Mouse (Mus musculus) hindlimb bud, embryonic 11.5 days (tissue): ENCODE data around the gene Dapp1.
"Not testable (repeated sequence)": the region's sequence is repeated elsewhere in the genome, so short reads cannot be mapped to it uniquely, and the experiment has no call there.

Source experiments
- DNase-seq: peaks from one replicate; pipeline ENCODE4 v3.0.0-alpha.2; 2012; ENCODE audit warnings: low read depth, low spot score; ENCODE audit errors: extremely low spot score

Dapp1 gene

DNA sequence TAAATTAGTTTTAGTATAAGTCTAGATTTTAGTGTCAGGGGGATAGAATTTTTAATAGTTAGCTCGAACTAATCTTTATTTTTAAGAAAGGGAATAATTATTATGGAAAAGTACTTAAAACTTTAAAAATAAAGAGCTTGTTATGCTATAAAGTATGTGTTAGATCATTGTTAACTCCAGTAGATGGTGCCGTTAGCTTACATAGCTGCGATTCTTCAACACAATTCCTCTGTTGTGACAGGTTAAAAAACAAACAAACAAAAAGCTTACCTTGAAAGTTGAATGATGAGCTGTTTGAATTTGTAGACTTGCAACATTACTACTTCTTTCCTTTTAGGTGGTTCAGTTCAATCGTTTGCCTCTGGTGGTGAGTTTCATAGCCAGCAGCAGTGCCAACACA is 54.3 kb downstream of the Dapp1 start:
- DNase-seq, result no peak

DNA sequence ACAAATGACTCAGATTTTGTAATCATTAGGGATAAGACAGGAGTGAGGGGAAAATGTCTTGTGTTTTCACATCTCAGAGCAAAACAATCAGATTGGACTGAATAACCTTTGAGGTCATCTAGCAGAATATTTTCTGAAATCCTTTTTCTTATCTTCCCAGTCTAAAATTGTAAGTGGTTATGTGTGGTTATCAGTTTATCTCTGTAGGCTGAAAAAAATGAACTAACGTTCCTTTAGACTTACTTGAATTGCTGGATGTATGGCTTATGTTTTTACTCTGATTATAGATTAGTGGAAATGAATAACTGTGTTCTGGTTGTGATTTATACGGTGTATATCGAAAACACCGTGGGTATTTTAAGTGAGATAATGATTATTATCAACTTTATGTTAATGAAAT is 60.8 kb downstream of the Dapp1 start:
- no peak for DNase-seq

DNA sequence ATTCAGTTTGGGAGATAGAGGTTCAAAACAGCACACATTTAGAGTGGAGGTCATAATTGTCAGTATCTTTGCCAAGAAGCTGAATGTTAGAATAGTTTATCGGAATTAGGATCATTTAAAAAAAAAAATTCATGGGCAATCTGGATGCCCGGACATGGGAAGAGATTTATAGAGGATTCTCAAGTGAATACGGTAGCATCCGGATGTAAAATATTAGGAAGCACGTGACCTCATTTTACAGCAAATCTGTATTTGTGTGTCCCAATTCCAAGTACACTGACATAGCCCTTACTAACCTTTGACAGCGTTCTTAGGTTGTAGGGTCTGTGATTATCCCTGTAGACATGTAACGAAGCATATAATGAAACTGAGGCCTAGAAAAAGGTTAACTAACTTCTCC is 61.9 kb downstream of the Dapp1 start:
- DNase-seq, result no peak

DNA sequence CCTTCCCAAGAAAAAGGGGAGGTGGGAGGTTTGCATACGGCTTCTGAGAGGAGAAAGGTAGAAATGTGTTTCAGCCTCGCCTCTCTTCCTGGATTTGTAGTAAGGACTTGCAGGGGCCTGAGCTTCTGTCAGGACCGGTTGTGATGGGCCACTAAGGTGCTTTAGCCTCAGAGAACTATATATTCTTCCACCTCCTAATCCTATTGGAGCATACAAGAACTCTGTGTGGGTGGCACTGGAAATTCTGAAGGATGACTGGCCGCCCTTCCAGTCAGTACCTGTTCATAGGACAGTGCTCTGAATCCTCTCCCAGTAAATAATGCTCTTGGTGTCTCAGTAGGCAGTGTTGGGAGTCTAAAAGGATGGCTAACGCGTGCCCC is 62.4 kb downstream of the Dapp1 start:
- DNase-seq, result peak; percentile 8

DNA sequence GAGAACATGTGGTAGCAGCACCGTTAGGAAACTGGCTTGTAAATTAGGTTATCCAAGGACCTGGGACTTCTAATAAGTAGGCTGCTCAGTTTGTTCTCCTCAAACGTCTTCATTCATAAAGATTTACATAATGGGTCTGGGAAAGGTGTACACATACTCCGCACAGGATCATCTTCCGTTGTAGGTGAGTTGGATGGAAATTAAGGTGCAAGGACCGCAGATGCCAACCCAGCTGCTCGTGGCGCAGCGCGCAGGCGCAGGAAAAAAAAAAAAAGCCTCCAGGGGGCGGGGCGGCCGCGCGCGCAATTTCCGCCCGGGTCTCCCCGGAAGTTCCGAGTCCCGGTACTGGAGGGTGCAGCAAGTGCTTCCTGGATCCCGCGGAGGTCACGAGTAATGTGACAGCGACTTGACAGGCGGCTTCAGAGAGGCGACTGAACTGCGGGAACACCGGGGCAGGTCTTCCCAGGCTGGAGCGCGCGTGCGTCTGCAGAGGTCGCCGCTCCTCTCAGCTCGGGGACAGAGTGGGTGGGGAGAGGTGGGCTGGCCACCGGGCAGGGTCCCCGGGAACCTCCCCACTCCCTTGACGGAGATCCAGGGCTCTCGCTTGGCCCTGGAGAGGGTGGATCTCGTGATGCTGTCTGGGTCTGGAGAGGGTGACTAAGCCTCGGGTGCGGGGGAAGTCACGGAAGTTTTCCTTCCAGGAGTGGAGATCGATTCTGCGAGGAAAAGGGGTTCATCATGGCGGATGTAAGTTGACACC is 63.0 kb downstream of the Dapp1 start, which contains the start of gene Lamtor3:
Gene Lamtor3 (plus strand): TSS at position 335 of the 760 bp plus-strand sequence.
- DNase-seq, result peak; percentile 60

DNA sequence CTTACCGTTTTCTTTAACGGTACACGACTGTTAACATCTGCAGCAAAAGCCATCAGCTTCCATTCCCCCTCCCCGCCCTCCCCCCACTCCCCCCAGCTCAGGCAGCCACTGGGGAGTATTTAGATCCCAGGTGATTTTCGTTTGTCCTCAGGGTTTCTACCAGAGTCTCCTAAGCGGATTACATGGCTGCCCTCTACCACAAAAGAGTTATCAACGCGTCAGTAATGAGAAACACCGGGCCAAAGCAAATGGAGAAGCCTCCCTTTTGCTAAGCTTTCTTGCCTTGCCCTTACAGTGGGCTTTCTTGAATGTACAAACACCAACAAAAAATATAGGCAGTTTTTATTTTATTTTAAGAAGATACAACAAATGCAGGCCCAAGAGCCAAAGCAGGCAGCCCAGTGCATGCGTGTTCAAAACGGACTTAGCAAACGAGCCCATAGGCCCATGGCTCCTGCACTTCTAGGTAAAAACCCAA is 63.6 kb downstream of the Dapp1 start:
- DNase-seq, result no peak

DNA sequence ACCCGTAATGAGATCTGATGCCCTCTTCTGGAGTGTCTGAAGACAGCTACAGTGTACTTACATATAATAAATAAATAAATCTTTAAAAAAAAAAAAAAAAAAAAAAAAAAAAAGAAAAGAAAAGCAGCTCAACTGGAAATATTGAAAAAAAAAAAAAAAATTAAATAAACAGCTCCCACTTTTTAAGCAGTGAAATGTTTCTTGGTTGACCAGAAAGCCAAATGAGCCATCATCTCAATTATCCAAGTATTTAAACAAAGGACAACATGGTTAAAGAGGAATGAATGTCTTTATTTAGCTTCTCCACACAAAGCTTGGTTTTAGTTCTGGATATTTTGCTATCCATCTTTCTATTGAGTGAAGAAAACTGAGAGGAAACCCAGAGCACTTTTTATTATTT is 66.8 kb downstream of the Dapp1 start:
- not testable (repeated sequence) for DNase-seq

GRCm38 (mm10) chr3:137913093-137913492 is 68.3 kb downstream of the Dapp1 start:
- no peak for DNase-seq

GRCm38 (mm10) chr3:137900149-137900548 is 81.2 kb downstream of the Dapp1 start:
- DNase-seq, result no peak

DNA sequence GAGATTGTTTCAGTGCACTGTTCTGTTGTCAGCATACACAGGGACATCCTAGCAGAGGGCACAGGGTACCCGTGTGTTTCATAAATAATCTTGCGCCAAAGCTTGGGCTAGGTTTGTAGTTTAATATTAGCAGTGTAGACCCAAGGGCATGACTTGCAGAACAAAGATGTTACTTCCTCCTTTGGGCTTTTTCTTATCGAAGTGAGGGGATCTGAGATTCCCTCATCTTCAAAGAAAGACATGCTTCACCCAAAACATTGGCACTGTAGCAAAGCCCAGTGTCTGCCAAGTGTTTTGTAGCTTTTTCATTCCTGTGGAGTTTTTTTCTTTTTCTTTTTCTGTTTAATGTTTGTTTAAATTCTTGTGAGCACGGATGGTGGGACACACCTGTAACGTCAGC is 83.7 kb downstream of the Dapp1 start:
- no peak for DNase-seq

DNA sequence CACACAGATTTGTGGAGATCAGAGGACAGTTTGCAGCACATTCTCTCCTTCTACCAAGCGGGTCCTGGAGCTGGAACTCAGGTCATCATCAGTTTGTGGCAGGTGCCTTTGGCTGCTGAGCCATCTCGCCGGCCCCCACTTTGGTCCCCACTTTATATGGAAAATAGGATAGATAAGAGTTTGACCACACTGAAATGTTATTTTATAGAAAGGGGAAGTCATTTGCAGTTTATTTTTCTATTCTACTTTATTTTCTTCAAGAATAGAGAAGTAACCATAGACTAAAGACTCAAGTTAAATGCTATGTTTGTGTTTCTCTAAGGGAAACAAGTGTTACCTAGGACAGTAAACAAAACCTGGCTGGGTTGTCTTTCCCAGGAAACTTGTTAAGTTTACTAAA is 84.5 kb downstream of the Dapp1 start:
- no peak for DNase-seq

DNA sequence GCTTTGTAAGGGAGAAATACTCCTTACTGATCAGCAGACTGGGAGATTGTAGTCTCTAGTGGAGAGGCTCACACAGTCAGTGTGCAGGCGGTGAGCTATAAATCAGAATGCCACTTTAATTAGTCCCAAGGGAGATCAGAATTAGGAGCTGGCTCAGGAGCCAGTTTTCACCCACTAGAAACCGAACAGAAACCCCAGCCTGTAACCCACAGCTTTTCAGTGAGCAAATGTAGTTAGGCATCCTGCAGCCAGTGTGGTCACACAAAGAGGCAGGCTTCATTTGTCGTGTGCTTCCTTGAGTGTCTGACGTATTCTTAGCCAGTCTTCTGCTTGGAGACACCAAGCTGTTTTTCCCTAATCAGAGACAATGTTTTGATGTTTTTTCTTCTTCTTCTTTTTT is 85.0 kb downstream of the Dapp1 start:
- DNase-seq, result no peak

DNA sequence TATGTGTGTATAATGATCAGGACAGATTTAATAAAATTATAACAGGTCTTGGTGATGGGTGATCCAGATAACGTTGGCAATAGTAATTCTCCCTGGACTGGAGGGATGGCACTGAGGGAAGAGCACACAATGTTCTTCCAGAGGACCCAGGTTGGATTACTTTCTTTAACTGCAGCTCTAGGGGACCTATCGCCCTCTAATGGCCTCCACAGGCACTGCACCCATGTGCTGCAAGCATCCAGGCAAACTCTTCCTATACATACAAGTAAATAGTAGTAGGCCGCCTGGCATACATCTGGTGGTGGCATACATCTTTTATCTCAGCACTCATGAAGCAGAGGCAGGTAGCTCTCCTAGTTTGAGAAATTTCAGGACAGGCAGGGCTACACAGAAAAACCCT is 86.1 kb downstream of the Dapp1 start:
- DNase-seq, result no peak

- no peak for DNase-seq
These were observed 87.6 kb downstream of the Dapp1 start for GRCm38 (mm10) chr3:137893789-137894188.

DNA sequence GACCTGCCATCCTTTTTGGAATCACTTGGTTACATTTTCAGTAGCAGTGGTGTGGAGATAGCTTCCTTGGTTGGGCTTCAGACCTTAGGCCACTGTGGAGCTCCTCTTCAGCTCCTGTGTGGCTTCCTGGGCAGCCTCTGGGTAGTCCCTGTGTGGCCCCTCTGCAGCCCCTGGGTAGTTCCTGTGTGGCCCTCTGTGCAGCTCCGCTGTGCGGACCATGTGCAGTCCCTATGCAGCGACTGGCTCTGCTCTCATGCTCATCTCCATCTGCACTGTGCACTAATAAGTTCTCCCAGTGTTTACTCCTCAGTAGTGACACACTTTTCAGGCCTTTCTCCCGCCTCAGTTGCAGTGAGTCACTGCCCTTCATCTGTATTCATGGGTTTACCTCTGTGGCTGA is 89.2 kb downstream of the Dapp1 start:
- no peak for DNase-seq

DNA sequence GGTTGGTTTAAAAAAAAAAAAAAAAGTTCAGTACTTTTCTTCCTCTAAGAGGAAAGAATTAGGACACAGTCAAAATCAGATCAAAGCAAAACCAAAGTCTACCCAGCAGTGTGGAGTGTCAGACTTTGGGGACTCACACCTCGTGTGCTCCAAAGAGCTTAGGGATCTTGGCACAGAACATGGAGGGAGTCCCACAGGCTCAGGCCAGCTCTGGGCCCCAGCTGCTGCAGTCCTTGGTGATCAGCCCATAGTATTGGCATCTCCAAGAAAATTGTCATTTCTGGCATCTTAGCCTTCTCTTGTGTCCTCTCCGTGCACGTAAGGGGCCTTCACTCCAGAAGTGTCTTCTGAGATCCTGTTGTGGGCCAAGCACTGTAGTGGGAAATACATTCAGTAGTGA is 90.3 kb downstream of the Dapp1 start:
- DNase-seq, result no peak

DNA sequence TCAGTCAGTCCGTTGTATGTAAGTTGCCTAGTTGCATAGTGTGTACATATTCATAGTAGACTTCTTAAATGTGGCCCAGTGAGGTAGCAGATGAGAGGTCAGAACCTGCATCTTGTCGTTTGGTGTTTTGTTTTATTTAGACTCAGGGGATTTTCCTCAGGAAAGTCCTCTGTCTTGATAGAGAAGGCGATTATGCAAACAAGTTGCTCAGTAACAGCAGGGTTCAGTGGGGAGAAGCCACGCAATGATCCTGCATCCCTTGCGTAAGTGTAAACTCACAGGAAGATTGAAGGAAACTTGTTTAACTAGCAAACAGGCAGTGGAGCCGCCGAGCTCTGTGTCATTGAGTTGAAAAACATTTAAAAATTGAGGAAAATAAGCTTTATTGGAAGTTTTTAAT is 93.4 kb downstream of the Dapp1 start:
- DNase-seq, result no peak

DNA sequence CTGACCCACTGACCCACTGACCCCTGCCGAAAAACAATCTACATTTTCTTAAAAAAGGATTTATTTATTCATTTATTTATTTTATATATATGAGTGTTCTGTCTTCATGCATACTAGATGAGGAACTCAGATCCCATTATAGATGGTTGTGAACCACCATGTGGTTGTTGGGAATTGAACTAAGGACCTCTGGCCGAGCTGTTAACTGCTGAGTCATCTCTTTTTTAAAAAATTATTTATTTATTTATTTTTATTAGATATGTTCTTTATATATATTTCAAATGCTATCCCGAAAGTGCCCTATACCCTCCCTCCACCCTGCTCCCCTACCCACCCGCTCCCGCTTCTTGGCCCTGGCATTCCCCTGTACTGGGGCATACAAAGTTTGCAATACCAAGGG is 100.3 kb downstream of the Dapp1 start:
- no peak for DNase-seq
